Mouse (Mus musculus): ENCODE measurements around the gene Setd1a.
A peak's percentile ranks its signal among the peaks of the same experiment; 100 is the strongest.
"Not testable (repeated sequence)": the region's sequence is repeated elsewhere in the genome, so short reads cannot be mapped to it uniquely, and the experiment has no call there.

Setd1a gene

DNA sequence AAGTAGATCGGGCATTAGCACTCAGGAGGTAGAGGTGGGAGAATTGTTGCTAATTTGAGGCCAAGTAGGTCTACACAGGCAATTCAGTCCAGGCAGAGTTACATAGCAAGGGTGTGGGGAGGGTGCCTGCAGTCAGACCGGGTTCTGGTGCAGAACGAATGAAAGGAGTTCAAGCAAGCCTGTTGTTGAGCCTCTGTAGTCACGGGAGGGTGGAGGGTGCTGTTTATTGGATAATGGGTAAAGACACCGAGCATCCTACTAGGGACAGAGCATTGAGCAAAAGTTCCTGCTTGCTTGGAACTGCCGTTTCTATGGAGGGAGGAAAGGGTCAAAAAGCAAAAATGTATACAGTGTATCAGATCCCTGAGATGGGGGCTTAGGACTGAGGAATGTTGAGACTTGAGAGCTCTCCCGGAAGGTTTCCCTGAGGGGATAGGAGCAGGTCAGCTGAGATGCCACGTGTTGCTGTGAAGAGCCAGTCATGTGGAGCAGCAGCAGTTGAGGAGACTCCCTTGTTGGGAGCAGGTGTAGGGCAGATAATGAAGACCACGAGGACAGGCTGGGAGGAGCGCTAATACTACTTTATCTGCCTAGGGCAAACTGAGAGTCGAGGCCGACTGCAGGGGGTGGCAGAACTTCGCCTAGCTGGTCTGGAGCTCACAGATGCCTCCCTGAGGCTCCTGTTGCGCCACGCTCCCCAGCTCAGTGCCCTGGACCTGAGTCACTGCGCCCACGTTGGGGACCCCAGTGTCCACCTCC, 9.4 kb upstream of the Setd1a start:
- DNase-seq (ENCODE audit: low spot score) = peak; percentile 87

DNA sequence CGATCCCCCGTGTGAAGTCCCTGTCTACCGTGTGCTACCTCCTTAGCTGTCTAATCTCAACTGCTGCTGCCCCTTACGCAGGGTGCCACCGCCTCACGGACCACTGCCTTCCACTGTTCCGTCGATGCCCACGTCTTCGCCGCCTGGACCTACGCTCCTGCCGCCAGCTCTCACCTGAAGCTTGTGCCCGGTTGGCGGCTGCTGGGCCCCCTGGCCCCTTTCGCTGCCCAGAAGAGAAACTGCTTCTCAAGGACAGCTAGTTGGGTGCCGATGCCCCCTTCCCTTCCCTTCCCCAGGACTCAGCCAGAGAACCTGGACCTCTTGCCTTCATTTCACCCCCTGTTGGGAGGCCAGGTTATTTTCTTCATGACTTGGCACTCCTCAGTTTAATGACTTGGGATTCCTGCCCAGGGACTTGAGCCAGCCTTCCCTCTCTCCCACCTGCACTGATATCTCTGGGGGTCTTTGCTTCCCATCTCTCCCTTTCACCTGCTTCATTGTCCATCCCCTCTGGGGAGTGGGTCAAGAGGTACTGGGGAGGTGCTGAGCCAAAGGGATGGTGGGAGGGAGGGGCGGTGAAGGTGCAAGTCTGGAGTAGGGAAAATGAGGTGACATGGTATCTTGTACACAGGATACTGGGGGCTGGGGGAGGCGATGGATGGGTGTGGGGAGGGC, 8.7 kb upstream of the Setd1a start:
- no peak for DNase-seq (ENCODE audit: low spot score)

DNA sequence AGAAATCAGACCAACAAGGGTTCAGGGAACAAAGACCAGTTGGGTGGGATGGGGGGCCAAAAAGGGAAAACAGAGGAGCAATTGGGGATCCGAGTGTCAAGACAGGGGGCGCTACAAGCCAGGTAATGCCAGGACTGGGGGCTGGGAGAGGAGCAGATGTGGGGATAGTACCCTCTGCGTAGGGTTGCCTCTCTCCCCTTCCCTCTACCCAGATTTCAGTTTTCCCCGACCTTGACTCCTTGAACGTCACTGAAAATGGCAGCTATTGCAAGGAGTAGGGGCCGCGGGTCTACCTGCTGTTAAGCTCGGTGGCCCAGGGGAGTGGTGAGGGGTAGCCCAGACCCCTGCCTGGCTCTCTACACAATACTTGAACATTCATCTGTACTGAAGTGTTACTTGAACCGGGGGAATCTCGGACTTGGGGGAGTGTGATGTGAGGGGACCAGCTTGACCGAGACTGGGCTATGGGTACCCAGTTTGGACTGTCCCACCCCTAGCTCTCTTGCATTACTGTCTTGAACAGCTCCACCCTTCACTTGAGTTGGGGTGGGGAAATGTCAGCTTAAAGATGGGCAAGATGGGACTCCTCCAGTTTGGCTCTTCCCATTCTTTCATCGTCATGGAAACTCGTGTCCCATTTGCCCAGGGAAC, 8.0 kb upstream of the Setd1a start:
- no peak for DNase-seq (ENCODE audit: low spot score)

DNA sequence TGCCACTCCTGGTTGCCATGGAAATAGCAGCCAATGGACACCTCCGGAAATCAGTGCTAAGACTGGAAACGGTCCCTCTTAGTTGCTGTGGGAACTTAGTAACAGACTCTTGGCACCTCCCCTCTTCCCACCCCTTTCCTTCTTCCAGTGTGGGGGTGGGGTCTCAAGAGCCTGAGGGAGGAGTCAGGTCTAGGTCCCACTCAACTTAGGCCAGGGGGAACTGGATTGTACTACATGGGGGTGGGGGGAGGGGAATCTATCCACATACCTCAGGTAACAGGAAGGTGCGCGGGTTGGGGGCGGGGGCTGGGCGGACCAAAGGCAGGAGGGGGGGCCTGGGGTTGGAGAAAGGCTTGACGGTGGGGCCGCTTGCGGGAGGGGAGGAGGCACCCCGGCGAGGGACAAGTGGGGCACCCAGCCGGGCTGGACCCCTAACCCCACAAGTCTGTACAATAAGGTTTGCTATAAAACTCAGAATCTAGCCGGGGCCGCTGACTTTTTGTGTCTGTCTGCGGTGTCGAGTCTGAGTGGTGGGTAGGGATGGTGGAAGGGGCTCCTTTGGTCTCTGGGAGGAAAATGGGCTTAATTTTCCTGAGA, 7.4 kb upstream of the Setd1a start:
- DNase-seq (ENCODE audit: low spot score) = peak; percentile 73

DNA sequence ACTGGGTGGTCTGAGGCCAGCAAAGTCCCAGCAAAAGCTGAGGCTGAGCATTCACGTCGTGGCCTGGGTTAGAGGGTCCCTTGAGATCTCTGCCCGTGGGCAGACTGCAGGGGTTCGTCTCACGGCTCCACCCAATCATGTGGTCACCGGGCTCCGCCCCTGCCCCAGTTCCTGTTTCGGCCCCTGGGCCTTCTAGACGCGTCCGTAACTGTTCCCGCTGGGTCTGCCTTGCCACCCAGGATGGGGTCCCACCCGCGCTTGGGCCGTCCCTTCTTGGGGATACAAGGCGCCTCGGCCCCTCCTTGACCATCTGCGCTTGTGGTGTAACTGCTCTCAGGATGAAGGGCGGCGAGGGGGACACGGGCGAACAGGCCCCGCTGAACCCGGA, 6.8 kb upstream of the Setd1a start, which contains the start of gene Orai3:
Gene Orai3 (plus strand): TSS at position 165 of the 388 bp plus-strand sequence.
- DNase-seq (ENCODE audit: low spot score) = no peak

DNA sequence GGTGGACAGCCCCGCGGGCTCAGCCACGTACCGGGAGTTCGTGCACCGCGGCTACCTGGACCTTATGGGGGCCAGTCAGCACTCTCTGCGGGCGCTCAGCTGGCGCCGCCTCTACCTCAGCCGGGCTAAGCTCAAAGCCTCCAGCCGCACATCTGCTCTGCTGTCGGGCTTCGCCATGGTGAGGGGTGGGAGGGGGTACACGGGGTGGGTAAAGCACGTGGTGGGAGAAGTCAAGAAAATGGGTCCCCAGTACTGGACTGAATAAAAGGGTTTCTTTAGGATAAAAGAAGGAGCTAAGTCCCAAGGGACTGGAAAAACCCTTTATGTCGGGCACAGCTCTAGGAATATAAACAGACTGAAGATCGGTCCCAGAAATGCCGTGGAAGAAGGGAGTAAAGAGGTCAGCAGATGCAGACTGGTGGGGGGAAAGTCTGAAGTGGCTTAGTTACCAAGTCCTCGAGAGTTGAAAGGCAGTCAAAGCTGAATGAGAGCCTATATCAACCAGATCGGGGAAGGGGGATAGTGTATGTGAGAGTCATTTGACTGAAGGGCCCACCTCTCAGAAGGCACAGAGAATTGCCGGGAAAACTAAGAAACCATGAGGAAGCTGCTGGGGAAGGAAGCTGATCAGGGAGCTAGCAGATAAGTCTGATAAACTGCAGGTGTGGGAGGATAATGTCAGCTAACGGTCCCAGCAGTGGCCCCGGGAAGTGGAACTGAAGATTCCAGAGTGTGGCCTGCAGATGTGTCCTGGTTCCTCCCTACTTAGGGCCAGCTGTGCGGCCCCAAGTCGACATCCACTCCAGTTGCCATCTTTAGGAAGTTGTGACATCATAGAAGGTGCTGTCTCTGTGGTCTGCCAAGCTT, 6.2 kb upstream of the Setd1a start:
- no peak for DNase-seq (ENCODE audit: low spot score)

DNA sequence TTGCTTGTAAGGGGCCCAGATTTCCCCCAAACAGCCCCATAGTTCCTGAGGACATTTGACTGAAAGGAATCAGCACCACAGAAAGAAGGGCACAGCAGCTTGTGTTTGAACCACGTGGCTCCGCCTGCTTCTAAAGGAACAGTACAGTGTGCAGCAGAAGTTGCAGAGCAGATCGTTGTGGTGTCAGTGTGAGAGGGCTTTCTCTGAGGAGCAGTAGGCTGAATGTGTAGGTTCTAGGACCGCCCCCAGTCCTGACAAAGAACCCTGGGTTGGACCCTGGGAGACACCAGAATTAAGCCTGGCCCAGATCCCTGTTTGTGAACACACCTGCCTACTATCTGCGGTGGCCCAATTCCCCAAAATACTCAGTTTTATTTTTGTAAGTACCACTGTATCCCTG, 5.2 kb upstream of the Setd1a start:
- DNase-seq (ENCODE audit: low spot score) = no peak

DNA sequence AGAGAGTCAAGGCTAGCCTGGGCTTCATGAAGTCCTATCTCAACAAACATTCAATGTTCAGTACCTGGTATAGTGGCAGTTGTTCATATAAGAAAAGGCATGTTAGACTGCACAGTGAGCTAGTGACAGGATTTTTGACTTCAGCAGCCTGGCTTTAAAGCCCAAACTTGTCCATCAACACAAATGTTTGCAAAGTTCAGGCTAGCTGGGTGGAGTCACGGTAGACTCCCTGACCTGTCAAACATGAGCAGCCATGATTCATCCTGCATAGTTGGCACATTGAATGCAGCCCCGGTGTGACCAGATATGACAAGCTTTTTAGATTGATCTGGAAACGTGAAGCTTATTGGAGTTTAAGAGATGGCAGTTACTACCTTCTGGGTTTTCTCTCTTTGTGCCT, 4.4 kb upstream of the Setd1a start:
- no peak for DNase-seq (ENCODE audit: low spot score)

DNA sequence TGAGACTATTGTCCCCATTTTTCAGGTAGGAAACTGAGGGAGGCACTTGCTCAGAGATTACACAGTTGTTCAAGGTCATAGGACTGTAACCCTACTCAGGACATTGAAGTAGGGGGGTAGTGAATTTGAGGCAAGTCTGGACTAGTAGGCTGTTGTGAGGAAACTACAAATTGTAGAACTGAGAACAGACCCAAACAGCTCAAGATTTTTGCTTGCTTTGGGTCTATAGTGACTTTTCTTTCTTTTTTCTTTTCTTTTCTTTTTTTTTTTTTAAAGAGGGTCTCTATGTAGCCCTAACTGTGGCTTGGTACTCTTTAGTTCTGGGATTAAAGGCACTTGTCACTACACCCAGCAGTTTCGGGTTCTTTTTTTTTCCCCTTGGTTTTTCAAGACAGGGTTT, 3.9 kb upstream of the Setd1a start:
- DNase-seq (ENCODE audit: low spot score) = no peak

DNA sequence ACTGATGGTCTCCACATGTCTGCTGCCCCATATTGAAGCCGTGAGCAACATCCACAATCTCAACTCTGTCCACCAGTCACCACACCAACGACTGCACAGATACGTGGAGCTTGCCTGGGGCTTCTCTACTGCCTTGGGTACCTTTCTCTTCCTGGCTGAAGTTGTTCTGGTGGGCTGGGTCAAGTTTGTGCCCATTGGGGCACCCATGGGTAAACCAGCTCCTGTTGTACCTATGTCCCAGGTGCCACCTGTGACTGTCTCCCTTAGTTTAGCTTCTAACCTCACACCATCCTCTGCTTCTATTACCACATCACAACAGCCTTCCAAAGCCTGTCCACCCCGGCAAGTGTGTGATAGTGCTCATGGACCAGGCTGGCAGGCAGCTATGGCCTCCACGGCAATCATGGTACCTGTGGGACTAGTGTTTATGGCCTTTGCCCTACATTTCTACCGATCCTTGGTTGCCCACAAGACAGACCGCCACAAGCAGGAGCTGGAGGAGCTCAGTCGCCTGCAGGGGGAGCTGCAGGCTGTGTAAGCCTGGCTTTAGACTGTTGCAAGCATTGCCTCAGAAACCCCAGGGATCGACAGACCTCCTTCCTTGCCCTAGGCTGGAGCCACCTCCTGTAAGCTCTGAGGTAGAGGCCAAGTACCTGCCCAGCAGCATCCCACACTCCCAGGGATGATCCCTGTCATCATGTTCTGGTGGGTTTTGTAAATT, 2.6 kb upstream of the Setd1a start:
- DNase-seq (ENCODE audit: low spot score) = peak; percentile 82

DNA sequence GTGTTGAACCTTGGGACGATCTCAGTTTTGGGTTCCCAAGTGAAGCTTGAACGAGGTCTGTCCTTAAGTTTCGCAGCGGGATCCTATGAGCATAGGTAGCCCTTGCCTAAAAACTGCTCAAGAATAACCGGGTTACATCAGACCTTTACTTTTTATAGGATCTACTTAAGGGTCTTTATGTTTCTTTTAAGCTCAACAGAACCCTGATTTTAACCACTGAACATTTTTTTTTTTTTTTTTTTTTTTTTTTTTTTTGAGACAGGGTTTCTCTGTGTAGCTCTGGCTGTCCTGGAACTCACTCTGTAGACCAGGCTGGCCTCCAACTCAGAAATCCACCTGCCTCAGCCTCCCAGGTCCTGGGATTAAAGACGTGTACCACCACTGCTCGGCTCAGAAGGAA, 633 bp upstream of the Setd1a start:
- DNase-seq (ENCODE audit: low spot score) = not testable (repeated sequence)

DNA sequence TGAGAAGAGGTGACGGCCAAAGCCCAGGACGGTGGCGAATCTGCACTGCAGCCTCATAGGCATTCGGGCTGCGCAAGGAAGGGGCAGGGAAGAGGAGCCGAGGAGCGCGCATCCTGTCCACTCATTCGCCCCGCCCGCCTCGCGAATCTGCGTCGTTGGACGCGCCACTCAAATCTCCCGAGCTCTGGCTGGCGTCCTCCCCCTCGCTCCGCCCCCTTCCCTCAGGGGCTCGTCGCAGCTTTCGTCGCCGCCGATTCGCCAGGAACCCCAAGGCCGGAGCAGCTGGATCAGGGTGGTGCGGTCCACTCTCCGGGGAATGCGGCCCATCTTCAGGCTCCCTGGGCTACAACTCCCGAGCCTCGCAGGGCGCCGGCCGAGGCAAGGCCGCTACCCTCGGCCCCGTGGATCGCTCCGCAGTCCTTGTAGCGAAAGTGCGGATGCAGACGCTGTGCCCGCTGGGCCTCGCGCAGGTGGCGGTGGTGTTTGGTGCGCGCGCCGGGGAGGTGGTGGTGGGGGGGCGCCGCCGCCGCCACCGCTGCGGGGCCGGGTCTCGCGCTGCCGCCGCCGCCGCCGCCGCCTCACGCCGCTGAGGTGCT, 506 bp downstream of the Setd1a start:
- DNase-seq (ENCODE audit: low spot score) = peak; percentile 96

DNA sequence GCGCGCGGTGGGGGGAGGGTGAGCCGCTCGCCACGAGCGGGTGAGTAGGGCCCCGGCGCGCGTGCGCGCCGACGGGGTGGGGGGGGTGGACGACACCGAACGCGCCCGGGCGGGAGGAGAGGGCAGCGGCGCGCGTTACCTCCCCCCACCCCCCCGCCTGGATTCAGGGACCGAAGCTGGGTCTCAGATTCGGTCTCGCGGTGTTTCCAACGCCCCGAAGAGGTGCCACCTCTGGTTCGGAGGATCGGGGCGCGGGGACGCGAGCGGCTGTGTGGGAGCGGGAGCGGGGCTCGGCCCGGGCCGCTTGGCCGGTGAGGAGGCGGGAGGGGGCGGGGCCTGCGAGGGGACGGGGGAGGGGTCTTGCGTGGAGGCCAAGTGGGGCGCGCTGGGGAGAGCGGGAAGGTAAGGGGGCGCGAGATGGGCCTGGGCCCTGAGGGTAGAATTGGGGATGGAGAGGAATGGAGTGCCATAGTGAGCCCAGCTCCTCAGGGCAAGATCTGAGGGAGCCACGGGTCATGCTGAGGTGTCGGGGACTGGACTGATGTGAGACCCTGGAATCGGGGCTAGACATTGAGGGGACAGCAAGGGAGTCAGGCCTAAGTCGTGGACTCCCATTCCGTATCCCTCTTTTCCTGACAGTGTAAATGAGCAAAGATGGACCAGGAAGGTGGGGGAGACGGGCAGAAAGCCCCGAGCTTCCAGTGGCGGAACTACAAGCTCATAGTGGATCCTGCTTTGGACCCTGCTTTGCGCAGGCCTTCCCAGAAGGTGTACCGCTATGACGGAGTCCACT, 1.2 kb downstream of the Setd1a start:
- DNase-seq (ENCODE audit: low spot score) = peak; percentile 38

DNA sequence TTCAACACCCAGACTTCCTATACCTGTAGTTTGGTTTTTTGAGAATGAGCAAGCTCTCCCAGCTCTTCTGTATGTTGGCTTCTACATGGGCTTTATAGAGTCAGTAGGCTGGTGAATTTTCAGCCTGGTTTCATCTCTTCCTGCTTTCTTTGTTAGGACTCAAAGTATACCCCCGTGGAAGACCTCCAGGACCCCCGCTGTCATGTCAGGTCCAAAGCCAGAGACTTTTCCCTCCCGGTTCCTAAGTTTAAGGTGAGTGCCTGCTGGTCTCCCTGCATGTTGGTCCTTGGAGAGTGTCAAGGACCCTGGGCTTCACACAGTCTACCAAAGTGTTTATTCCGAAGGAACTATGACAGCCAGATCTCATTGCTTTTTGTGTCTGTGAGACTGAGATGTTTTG, 1.9 kb downstream of the Setd1a start:
- no peak for DNase-seq (ENCODE audit: low spot score)

DNA sequence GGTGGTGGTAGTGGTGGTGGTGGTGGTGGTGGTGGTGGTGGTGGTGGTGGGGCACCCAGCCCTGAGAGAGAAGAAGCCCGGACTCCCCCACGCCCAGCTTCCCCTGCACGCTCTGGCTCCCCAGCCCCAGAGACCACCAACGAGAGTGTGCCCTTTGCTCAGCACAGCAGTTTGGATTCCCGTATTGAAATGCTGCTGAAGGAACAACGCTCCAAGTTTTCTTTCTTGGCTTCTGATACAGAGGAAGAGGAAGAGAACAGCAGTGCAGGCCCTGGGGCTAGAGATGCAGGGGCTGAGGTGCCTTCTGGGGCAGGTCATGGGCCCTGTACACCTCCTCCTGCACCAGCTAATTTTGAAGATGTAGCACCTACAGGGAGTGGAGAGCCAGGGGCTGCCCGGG, 8.8 kb downstream of the Setd1a start, which contains the start of gene Gm49388:
Gene Gm49388 (plus strand): TSS at position 301 of the 400 bp plus-strand sequence.
- DNase-seq (ENCODE audit: low spot score) = no peak

DNA sequence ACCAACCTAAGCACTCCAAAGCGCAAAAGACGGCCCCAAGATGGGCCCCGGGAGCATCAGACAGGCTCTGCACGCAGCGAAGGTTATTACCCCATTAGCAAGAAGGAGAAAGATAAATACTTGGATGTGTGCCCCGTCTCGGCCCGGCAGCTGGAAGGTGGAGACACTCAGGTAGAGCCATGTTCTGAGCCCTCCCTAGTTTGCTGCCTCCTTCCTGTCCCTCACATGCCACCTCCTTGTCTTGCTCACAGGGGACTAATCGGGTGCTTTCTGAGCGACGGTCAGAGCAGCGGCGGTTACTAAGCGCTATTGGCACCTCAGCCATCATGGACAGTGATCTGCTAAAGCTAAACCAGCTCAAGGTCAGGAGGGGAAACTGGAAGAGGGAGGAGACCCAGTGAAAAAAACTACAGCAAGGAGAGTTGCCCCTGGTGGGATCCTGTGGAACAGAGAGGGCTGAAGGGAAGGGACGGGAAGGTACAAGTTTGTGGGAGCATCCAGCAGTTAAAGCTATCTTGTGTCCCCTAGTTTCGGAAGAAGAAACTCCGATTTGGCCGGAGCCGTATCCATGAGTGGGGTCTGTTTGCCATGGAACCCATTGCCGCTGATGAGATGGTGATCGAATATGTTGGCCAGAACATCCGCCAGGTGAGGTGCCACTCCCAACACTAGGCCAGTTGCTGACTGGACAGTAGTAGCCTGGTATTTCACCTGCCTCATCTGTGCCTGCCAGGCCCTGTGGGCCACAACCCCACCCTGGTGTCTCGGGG, 20.8 kb downstream of the Setd1a start:
- no peak for DNase-seq (ENCODE audit: low spot score)

DNA sequence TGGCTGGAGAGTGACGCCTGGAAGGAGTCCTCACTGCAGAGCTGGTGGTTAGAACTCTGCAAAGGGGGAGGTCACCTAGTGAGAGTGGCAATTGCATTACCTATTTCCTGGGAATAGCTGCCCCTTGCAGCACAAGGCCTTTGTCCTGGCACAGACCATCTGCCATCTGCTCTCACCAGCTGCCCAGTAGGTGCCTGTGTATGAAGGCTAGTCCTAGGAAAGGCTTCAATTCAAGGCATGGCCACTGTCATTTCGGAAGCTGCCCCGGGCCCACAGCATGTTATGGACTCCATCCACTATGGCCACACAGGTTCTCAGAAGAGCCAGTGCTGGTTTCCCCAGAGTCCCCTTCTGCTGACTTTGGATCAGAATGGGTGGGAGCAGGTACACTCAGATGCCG, 22.1 kb downstream of the Setd1a start:
- no peak for DNase-seq (ENCODE audit: low spot score)

DNA sequence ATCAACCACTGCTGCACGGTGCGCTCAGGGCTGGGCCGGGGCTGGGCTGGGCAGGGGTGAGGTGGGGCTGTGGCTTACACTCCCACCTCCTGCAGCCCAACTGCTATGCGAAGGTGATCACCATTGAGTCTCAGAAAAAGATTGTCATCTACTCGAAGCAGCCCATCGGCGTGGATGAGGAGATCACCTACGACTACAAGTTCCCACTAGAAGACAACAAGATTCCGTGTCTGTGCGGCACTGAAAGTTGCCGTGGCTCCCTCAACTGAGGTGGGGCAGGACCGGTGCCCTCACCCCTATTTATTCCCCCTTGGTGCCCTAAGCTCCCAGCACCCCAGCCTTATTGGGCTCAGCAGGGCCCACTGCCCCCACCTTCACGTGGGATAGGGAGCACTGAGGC, 22.7 kb downstream of the Setd1a start:
- no peak for DNase-seq (ENCODE audit: low spot score)

DNA sequence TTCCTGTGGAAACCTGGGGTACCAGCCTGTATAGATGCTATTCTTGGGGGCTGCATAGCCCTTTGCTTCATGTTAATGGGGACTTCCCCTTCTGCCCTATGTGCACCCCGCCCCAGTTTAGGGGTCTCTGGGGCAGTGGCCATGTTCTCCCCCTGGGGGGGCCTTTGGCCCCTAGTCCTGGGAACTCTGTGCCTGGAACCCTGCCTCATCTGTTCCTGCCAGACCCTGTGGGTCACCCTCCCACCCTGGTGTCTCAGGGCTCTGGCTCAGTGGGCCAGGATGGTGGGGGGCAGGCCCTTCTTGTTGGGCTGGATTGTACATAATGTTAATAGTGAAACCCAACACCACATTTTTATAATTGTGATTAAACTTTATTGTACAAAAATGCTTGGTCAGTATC, 23.3 kb downstream of the Setd1a start:
- DNase-seq (ENCODE audit: low spot score) = no peak
